Mouse (Mus musculus) hindbrain, embryonic 11.5 days (tissue): ENCODE results near the gene Acbd3. TPM values are rescaled to one million over a fixed set of nuclear protein-coding genes. Genes with fewer than 3 reads are reported as not detected.

Experiments
- ATAC-seq: fragments of 200-750 bp; cut with Nextera tagmentation; 2 replicates; pipeline ENCODE4 v1.8.0; 2017; ENCODE audit warnings: mild to moderate bottlenecking, moderate TSS enrichment, moderate library complexity; ENCODE audit not compliant: low FRiP score
- DNase-seq: peaks from one replicate; pipeline ENCODE4 v3.0.0-alpha.2; 2015; ENCODE audit warnings: low spot score
- H3K27ac ChIP-seq: fragments of 300-500 bp; sonication (generic); 2 replicates; pipeline ENCODE4 v1.5.1; 2014; ENCODE audit warnings: mild to moderate bottlenecking, low read depth, low read length
- H3K27me3 ChIP-seq: fragments of 300-500 bp; sonication (generic); 2 replicates; pipeline ENCODE4 v1.6.1; 2014; ENCODE audit warnings: mild to moderate bottlenecking, low read length, moderate library complexity, mixed read lengths; ENCODE audit not compliant: control insufficient read depth, insufficient read depth
- H3K36me3 ChIP-seq: fragments of 300-500 bp; sonication (generic); 2 replicates; pipeline ENCODE4 v1.6.1; 2014; ENCODE audit warnings: mild to moderate bottlenecking, low read length, moderate library complexity, mixed read lengths; ENCODE audit not compliant: control insufficient read depth, insufficient read depth
- H3K4me1 ChIP-seq: fragments of 300-500 bp; sonication (generic); replicated peaks from 2 replicates; pipeline ENCODE4 v1.6.1; 2014; ENCODE audit warnings: low read length, mixed read lengths; ENCODE audit not compliant: control insufficient read depth, insufficient read depth
- H3K4me2 ChIP-seq: fragments of 300-500 bp; sonication (generic); replicated peaks from 2 replicates; pipeline ENCODE4 v1.6.1; 2014; ENCODE audit warnings: mild to moderate bottlenecking, low read depth, low read length
- H3K4me3 ChIP-seq: fragments of 300-500 bp; sonication (generic); 2 replicates; pipeline ENCODE4 v1.5.1; 2014; ENCODE audit warnings: low read depth, low read length
- H3K9ac ChIP-seq: fragments of 300-500 bp; sonication (generic); 2 replicates; pipeline ENCODE4 v1.6.1; 2014; ENCODE audit warnings: low read depth, low read length
- H3K9me3 ChIP-seq: fragments of 300-500 bp; sonication (generic); 2 replicates; pipeline ENCODE4 v1.6.1; 2016; ENCODE audit warnings: low read length; ENCODE audit not compliant: control insufficient read depth
- WGBS: fragments of 180-500 bp; shearing (Covaris S2); extraction: QIAGEN DNeasy Blood & Tissue Kit; methylation state at CpG from one replicate; pipeline ENCODE4 v1.1.7; 2014; 5-methylcytosine and 5-hydroxymethylcytosine counted together
- polyA plus RNA-seq: library from polyadenylated mRNA; unstranded; fragments of >200 nt; fragmentation: Nextera tagmentation; extraction: Ambion mirVana; gene quantifications from 2 replicates; pipeline ENCODE4 v1.2.1, GENCODE M21; 2014

Gene Acbd3
- polyA plus RNA-seq, result 24.8 and 27.7 TPM in 2 replicates

- peak; percentile 95 for ATAC-seq
- WGBS, result under 1% methylated on average over 51 of the region's 52 CpGs
Observed at GRCm38 (mm10) chr1:180725704-180726179, at the start of gene Acbd3. TSS of gene Acbd3 (plus strand) at chr1:180726043.

GRCm38 (mm10) chr1:180691284-180691683, 34.6 kb upstream of the Acbd3 start:
- no peak overlapping the region for H3K27ac ChIP-seq
- H3K27me3 ChIP-seq, result peaks cover 7% of the 10 kb centered on the region
- H3K4me2 ChIP-seq, result no peak overlapping the region
- no peaks in the 10 kb centered on the region for H3K36me3 ChIP-seq
- H3K4me1 ChIP-seq, result peaks cover under 1% of the 10 kb centered on the region
- no peak for DNase-seq
- H3K9ac ChIP-seq, result no peak overlapping the region
- no peak for ATAC-seq
- H3K9me3 ChIP-seq, result no peaks in the 10 kb centered on the region
- H3K4me3 ChIP-seq, result no peak overlapping the region
- 90% methylated on average over 7 of the region's 7 CpGs for WGBS

More at GRCm38 (mm10) chr1:180725704-180726179, at the start of gene Acbd3:
- H3K4me3 ChIP-seq, result peak within 1 kb of the TSS; percentile 99
- no peaks in the 10 kb centered on the region for H3K9me3 ChIP-seq
- no peaks in the 10 kb centered on the region for H3K36me3 ChIP-seq
- DNase-seq, result peak; percentile 95
- H3K4me2 ChIP-seq, result peak within 1 kb of the TSS; percentile 78
- H3K27me3 ChIP-seq, result no peaks in the 10 kb centered on the region
- peak within 1 kb of the TSS; percentile 91 for H3K27ac ChIP-seq
- peak within 1 kb of the TSS; percentile 97 for H3K9ac ChIP-seq
- no peaks in the 10 kb centered on the region; the same call in 1 of the 2 replicates for H3K4me1 ChIP-seq

- Histone ChIP-seq H3K27ac (no peak within 1 kb of the TSS), H3K27me3 (peaks cover 26% of the 10 kb centered on the region), H3K9ac (0 out of 2 replicates have a peak within 1 kb of the TSS, but pooled peaks have one; percentile 27), H3K36me3 (no peaks in the 10 kb centered on the region), H3K9me3 (no peaks in the 10 kb centered on the region), H3K4me1 (peaks cover 4% of the 10 kb centered on the region), H3K4me2 (peak within 1 kb of the TSS; percentile 52), H3K4me3 (peak within 1 kb of the TSS; percentile 39)
- peak; percentile 55 for DNase-seq
- ATAC-seq, result no peak
- WGBS, result 2% methylated on average over 67 of the region's 79 CpGs
Observed at GRCm38 (mm10) chr1:180696626-180697352, 29.1 kb upstream of the Acbd3 start, which contains the start of gene Mixl1. TSS of gene Mixl1 (minus strand) at chr1:180697034.

GRCm38 (mm10) chr1:180698063-180698462, 27.8 kb upstream of the Acbd3 start:
- H3K27me3 ChIP-seq, result peaks cover 26% of the 10 kb centered on the region
- ATAC-seq, result no peak
- peaks cover 4% of the 10 kb centered on the region for H3K4me1 ChIP-seq
- 48% methylated on average over 5 of the region's 5 CpGs for WGBS
- H3K4me3 ChIP-seq, result no peak overlapping the region
- no peak overlapping the region for H3K4me2 ChIP-seq
- no peak overlapping the region for H3K27ac ChIP-seq
- H3K9me3 ChIP-seq, result no peaks in the 10 kb centered on the region
- no peak overlapping the region for H3K9ac ChIP-seq
- DNase-seq, result no peak
- no peaks in the 10 kb centered on the region for H3K36me3 ChIP-seq

GRCm38 (mm10) chr1:180703400-180703799, 22.4 kb upstream of the Acbd3 start:
- Histone ChIP-seq H3K27me3 (peaks cover 2% of the 10 kb centered on the region; the same call in 1 of the 2 replicates), H3K4me1 (no peaks in the 10 kb centered on the region), H3K9me3 (no peaks in the 10 kb centered on the region), H3K4me3 (no peak overlapping the region), H3K27ac (no peak overlapping the region), H3K4me2 (no peak overlapping the region), H3K9ac (no peak overlapping the region), H3K36me3 (no peaks in the 10 kb centered on the region)
- no peak for DNase-seq
- 52% methylated on average over 6 of the region's 6 CpGs for WGBS
- ATAC-seq, result no peak

GRCm38 (mm10) chr1:180707368-180707767, 18.5 kb upstream of the Acbd3 start:
- H3K36me3 ChIP-seq, result no peaks in the 10 kb centered on the region
- no peak overlapping the region for H3K9ac ChIP-seq
- no peaks in the 10 kb centered on the region for H3K4me1 ChIP-seq
- WGBS, result 69% methylated on average over 3 of the region's 3 CpGs
- no peak overlapping the region for H3K4me3 ChIP-seq
- H3K4me2 ChIP-seq, result no peak overlapping the region
- H3K27me3 ChIP-seq, result 0 out of 2 replicates have a peak, but pooled peaks cover 2% of the 10 kb centered on the region
- no peaks in the 10 kb centered on the region for H3K9me3 ChIP-seq
- DNase-seq (no peak), ATAC-seq (no peak)
- no peak overlapping the region for H3K27ac ChIP-seq

GRCm38 (mm10) chr1:180707813-180708212, 18.0 kb upstream of the Acbd3 start:
- H3K9ac ChIP-seq, result no peak overlapping the region
- no peaks in the 10 kb centered on the region for H3K36me3 ChIP-seq
- no peak overlapping the region for H3K4me3 ChIP-seq
- no peak overlapping the region for H3K4me2 ChIP-seq
- ATAC-seq, result no peak
- no peak overlapping the region for H3K27ac ChIP-seq
- no peak for DNase-seq
- WGBS, result 78% methylated on average over 3 of the region's 3 CpGs
- H3K27me3 ChIP-seq, result 0 out of 2 replicates have a peak, but pooled peaks cover 2% of the 10 kb centered on the region
- H3K9me3 ChIP-seq, result no peaks in the 10 kb centered on the region
- no peaks in the 10 kb centered on the region for H3K4me1 ChIP-seq

GRCm38 (mm10) chr1:180708935-180709776, 16.7 kb upstream of the Acbd3 start:
- 71% methylated on average over 14 of the region's 14 CpGs for WGBS
- no peak overlapping the region for H3K4me2 ChIP-seq

More at GRCm38 (mm10) chr1:180708935-180709776, 16.7 kb upstream of the Acbd3 start:
- Histone ChIP-seq H3K9ac (no peak overlapping the region), H3K27me3 (no peaks in the 10 kb centered on the region), H3K4me3 (no peak overlapping the region), H3K27ac (no peak overlapping the region), H3K4me1 (no peaks in the 10 kb centered on the region), H3K9me3 (no peaks in the 10 kb centered on the region), H3K36me3 (no peaks in the 10 kb centered on the region)
- ATAC-seq (no peak), DNase-seq (no peak)
